Mouse (Mus musculus) mesoderm, embryonic 11.5 days (tissue): Measurements from ENCODE around the gene Dusp2.

Source experiments
- DNase-seq: peaks from one replicate; pipeline ENCODE4 v3.0.0-alpha.2; 2012; ENCODE audit warnings: low read depth, low spot score

Gene Dusp2

GRCm38 (mm10) chr2:127367126-127367820 is 31.3 kb downstream of the Dusp2 start:
- DNase-seq: no peak

- no peak for DNase-seq
Measured at GRCm38 (mm10) chr2:127369703-127370376, 33.9 kb downstream of the Dusp2 start.

DNA sequence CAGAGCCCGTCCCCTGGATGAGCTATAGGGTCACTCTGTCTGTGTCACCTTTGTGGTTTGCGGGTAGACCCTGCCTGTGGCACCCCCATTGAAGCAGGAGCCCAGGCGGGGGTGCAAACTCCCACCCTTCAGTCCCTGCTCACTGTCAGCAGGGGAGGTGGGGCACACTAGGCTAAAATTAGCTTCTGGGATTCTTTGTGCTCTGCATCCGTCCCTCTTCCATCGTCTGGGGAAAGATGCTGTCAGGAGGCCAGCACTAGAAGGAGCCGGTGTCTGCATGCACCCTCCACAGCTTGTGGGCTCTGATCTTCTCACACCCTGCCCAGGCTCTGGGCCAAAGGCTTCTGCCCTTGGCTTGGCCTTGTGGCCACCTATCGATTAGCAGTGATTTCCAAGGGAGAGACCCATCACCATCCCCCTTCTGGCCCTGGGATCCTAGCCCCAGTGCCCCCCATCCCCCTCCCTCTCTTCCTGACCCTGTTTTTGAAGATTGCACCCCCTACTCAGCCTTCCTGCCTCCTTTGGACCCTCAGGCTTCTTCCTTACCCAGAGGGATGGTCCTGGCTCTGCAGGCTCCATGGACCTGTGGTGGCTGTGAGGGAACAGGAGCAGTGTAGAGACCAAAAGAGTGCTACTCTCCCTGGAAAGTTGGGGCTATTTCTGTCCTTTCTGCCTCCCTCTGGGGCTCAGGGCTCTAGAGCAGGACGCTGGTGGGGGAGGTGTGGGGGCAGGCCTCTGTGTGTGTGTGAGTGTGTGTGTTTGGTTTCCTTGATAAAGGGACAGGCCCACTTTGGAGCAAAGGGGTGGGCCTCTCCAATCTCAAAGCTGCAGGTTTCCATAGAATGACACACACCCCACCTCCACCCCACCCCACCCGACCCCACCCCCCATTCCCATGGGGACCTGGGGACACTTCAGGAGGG is 34.9 kb downstream of the Dusp2 start:
- DNase-seq: no peak

DNA sequence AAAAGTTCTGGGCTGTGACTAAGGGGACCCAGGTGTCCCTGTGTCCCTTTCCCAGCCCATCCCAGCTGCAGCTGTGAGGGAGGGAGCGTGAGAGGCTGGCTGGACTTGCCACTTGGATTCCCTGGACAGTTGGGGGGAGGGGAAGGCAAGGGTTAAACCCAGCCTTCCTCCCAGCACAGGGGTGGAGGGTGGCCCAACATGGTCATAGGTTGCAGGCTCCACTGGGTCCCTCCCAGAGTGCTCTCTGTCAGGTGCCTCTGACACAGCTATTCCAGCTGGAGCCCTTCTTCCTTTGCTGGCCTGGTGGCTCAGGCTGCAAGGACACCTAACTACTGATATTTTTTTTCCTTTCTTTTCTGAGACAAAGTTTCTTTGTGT is 35.5 kb downstream of the Dusp2 start:
- no peak for DNase-seq

DNA sequence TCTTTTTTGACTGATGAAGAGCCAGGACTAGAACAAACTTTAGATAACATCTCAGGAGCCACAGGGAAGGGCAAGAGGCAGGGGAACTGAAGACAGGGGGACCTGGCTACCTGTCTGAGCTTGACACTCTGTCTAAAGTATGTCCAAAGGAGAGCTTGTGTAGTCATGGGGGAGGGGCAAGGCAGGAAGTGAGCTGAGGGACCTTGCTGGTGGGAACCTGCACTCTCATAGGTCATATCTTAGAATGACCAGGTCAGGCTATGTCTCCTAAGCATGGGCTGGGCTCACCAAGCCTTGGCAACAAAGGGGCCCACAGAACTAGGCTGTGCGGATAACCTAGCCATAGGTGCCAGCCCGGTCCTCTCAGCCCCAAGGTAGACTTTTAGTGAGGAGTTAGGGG is 36.1 kb downstream of the Dusp2 start:
- no peak for DNase-seq

DNA sequence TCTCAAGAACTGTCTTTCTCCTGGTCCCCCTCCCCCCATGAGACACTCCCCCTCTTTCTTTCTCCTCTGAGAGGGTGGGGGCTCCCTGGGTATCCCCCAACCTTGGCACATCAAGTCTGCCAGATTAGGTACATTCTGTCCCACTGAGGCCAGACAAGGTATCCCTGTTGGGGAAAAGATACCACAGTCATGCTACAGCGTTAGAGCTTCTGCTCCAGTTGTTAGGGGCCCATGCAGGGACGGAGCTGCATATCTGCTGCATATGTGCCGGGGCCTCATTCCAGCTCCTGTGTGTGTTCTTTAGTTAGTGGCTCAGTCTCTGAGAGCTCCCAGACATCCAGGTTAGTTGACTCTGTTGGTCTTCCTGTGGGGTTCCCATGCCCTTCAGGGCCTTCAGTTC is 38.2 kb downstream of the Dusp2 start:
- DNase-seq: no peak

DNA sequence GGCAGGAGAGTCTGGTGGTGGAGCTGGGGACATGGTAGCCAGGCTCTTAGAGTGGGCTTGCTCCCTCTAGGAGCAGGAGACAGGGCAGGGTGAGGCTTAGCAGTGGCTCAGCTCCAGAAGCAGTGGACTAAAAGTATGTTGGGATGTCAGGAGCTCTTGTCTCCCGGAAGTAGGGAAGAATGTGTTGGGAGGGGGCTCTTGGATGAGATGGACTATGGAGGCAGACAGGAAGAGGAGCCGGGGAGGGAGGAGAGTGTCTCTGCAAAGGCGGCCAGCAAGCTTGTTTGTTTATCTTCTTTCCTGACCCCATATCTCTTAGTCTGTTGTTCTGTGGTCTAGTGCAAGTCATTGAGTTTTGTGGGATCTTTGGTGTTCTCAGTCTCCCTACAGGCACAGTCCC is 39.1 kb downstream of the Dusp2 start:
- DNase-seq: no peak

GRCm38 (mm10) chr2:127375759-127376341 is 39.9 kb downstream of the Dusp2 start:
- DNase-seq: no peak

GRCm38 (mm10) chr2:127376423-127377051 is 40.6 kb downstream of the Dusp2 start:
- DNase-seq: no peak

DNA sequence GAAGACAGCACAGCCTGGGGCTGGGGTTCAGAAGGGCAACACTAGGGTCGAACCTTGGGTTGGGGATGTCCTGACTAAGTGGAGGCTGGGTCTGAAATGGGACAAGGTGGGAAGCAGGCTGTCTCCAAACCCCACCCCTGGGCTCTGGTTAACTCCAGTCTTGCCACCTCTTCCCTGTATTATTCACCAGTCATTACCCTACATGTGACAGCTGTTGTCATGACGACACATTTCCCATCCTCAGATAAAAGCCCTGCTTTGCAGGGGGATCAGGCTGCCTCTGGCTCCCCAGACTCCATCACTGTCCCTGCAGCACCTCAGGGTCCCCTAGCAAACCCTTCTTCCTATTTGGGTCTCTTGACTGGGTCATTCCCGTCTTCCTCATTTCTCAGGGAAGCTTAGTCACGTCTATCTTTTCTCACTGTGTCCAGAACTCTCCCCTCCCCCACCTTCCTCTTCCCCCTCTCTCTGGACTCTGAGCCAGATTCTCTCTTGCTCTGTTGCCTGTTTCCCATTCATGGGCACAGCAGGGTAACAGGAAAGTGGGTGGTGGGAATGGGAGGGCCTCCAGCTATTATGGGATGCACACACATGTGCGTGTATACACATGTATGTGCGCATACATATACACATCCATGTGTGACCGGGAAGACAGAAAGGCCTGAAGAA is 42.1 kb downstream of the Dusp2 start:
- DNase-seq: no peak

- DNase-seq: no peak
Measured at GRCm38 (mm10) chr2:127378611-127378990, 42.6 kb downstream of the Dusp2 start.

DNA sequence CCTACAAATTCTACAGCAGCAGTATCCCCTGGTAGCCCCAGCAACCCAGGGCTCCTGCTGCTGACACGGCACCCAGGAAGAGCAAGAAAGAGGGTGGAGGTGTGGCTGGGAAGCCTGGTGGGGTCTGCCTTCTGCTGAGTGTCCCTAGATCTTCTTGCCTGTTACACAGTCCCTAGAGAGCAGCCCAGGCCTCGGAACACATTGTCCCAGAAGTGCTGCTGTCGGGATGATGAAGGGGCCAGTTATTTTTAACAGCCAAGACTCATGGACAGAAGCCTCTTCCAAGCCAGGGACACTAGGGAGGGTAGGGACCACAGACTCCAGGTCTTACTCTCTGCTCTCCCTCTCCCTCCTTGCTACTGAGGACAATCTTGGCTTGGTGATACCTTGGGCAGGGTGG is 43.3 kb downstream of the Dusp2 start:
- DNase-seq: no peak

GRCm38 (mm10) chr2:127383881-127384280 is 47.9 kb downstream of the Dusp2 start:
- no peak for DNase-seq

DNA sequence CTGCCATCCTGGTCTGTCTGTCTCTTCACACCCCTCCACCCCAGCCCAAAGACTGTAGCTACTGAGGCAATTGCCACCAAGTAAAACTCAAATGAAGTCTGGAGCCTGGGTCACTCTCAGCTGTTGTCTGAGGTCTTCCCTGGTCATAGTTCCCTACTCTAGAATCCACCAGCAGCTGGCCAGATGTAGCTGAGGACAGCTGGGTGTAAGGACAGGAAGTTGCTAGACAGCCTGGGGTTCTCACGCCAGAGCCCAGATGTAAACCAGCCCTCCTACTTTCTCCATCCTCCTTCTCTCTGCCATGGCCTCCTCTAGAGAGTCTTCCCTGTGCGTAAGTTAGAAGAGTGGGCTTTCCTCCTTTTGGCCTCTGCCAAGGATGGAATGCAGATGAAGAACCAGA is 51.6 kb downstream of the Dusp2 start:
- no peak for DNase-seq
